In genomic region chr1:106148386-106149380, GRCm38 (mm10) we compare ENCODE assay signal across 11 mouse cellular contexts. TPM values are rescaled to one million over a fixed set of nuclear protein-coding genes. Genes with fewer than 3 reads are reported as not detected.
DNase-seq lines count a peak whose midpoint lies in the region; ATAC-seq and TF ChIP-seq lines count a peak whose summit lies in the region.
"Had no signal": no experiment of that assay in that cellular context is flagged by ENCODE, and none has a peak within 500 bp of the region (broad histone marks: within the 10 kb centered on the region; RNA-seq: fewer than 3 reads in every experiment).

No protein-coding gene starts in this region.

- TF ChIP-seq CTCF in layer of hippocampus, adult 2 months (conservative IDR thresholded peaks at IDR 0.05): no peak
- TF ChIP-seq CTCF in midbrain, postnatal 0 days (IDR thresholded peaks at IDR 0.05): no peak

- H3K36me3 ChIP-seq in midbrain, postnatal 0 days (ENCODE audit: insufficient read depth, low read length): no peaks in the 10 kb centered on the region

- H3K4me1 ChIP-seq in midbrain, postnatal 0 days (ENCODE audit: insufficient read depth, low read length): no peaks in the 10 kb centered on the region

- no peaks in the 10 kb centered on the region for H3K27me3 ChIP-seq in midbrain, postnatal 0 days (ENCODE audit: insufficient read depth, low read length)

- H3K9ac ChIP-seq in midbrain, postnatal 0 days (replicated peaks; ENCODE audit: low read length, poor library complexity, severe bottlenecking): no peak overlapping the region

- 28% methylated on average over 17 of the region's 17 CpGs for WGBS in midbrain, postnatal 0 days

- intact Hi-C loops in heart, postnatal 10 days (cut with DNase I): no loop called here

- H3K9me3 ChIP-seq in midbrain, postnatal 0 days (ENCODE audit: low read length): no peaks in the 10 kb centered on the region

- no peak overlapping the region for H3K4me3 ChIP-seq in layer of hippocampus, adult 2 months
- H3K4me3 ChIP-seq in midbrain, postnatal 0 days (ENCODE audit: low read depth, low read length): no peak overlapping the region

- DNase-seq in layer of hippocampus, adult 2 months (ENCODE audit: low spot score in 2 of 2): no peak
- no peak for DNase-seq in layer of hippocampus, postnatal 25 days (ENCODE audit: extremely low spot score in 1 of 2, low spot score in 1 of 2)
- peak; percentile 9 to 24 for DNase-seq in cerebellum, postnatal 36 days
- peak; percentile 27 to 28 for DNase-seq in heart, postnatal 10 days
- peak; percentile 42 for DNase-seq in midbrain, postnatal 0 days (ENCODE audit: low spot score)
- no peak for DNase-seq in layer of hippocampus, adult 11-12 months (ENCODE audit: low spot score)
- DNase-seq: adrenal gland, adult 8-10 months; embryo, embryonic 11 days; lung, adult 2 months had no signal

- H3K27ac ChIP-seq in layer of hippocampus, adult 2 months: peak overlapping the region; percentile 64; the same call in 1 of the 2 replicates
- H3K27ac ChIP-seq in midbrain, postnatal 0 days (ENCODE audit: low read depth, low read length): no peak overlapping the region; the same call in 1 of the 2 replicates

- ATAC-seq in midbrain, postnatal 0 days (ENCODE audit: low FRiP score): 0 out of 2 replicates have a peak, but pooled peaks have one; percentile 33
- ATAC-seq in monocyte, adult 5-6 weeks (replicated peaks; ENCODE audit: insufficient number of reproducible peaks, low FRiP score, low TSS enrichment, poor library complexity, severe bottlenecking): no peak
- ATAC-seq: intestine, postnatal 0 days had no signal

- no peak overlapping the region for H3K4me2 ChIP-seq in midbrain, postnatal 0 days (ENCODE audit: low read depth, low read length, poor library complexity, severe bottlenecking)

RNA-seq across cellular contexts. Expression of gene Phlpp1, which starts 22.9 kb away (rescaled TPM):
- total RNA-seq in layer of hippocampus, adult 2 months (2021): 10 to 100 TPM; 82.6 to 87.3 TPM
- total RNA-seq in layer of hippocampus, postnatal 25 days (2021): 10 to 100 TPM; 78.6 to 80.8 TPM
- total RNA-seq in heart, postnatal 10 days (2021): 10 to 100 TPM; 22.4 to 23.5 TPM
- 34.0 and 39.6 TPM in 2 replicates for total RNA-seq in midbrain, postnatal 0 days (2014; rRNA removed)
- 5.2 and 5.3 TPM in 2 replicates for polyA plus RNA-seq in midbrain, postnatal 0 days (2015; fragmentation: Nextera tagmentation; extraction: Ambion mirVana)
- total RNA-seq in monocyte, adult 5-6 weeks (2017): 12.1 to 19.9 TPM (median 16.2 TPM) in 3 replicates

Comparison
In these comparisons a context has a peak if more than half of its experiments do, and no peak if none do; other contexts are left out.
1. DNase-seq: peak in cerebellum, postnatal 36 days (2 of 2), heart, postnatal 10 days (2 of 2) and midbrain, postnatal 0 days (single experiment); none in layer of hippocampus, adult 2 months (0 of 2), layer of hippocampus, postnatal 25 days (0 of 2) and layer of hippocampus, adult 11-12 months (single experiment).